Mouse (Mus musculus) MEL (cell line): Measurements from ENCODE around the gene Fbxw2. TPM values are rescaled to one million over a fixed set of nuclear protein-coding genes. Genes with fewer than 3 reads are reported as not detected.
A peak's percentile ranks its signal among the peaks of the same experiment; 100 is the strongest.
"Not testable (repeated sequence)": the region's sequence is repeated elsewhere in the genome, so short reads cannot be mapped to it uniquely, and the experiment has no call there.

Source experiments
- DNase-seq: peaks from one replicate; pipeline ENCODE4 v3.0.0; 2011; ENCODE audit warnings: low read depth, low spot score
- H3K27ac ChIP-seq: 2 replicates; pipeline ENCODE4 v1.5.1; 2012; ENCODE audit warnings: low read depth, mild to moderate bottlenecking, control low read depth, low read length, moderate library complexity; ENCODE audit not compliant: control insufficient read depth
- H3K27me3 ChIP-seq, 2 experiments: fragments of 150-350 bp in 1 of 2; sonication (generic) in 1 of 2; 2 replicates each; pipeline ENCODE4 v1.6.1; 2012; ENCODE audit warnings: low read length in 2 of 2, mild to moderate bottlenecking in 2 of 2, improper control_type of control experiment in 1 of 2, moderate library complexity in 1 of 2; ENCODE audit not compliant: insufficient read depth in 2 of 2, control insufficient read depth in 1 of 2
- H3K36me3 ChIP-seq, 2 experiments: 2 replicates each; pipeline ENCODE4 v1.6.1; 2012 to 2014; ENCODE audit warnings: low read length in 2 of 2, improper control_type of control experiment in 1 of 2, inconsistent platforms in 1 of 2, mild to moderate bottlenecking in 1 of 2; ENCODE audit not compliant: insufficient read depth in 2 of 2, control insufficient read depth in 1 of 2
- H3K4me1 ChIP-seq, 2 experiments: fragments of 150-350 bp in 1 of 2; sonication (generic) in 1 of 2; 2 replicates each; pipeline ENCODE4 v1.6.1; 2012; ENCODE audit warnings: low read length in 2 of 2, improper control_type of control experiment in 1 of 2, mild to moderate bottlenecking in 1 of 2; ENCODE audit not compliant: insufficient read depth in 2 of 2, control insufficient read depth in 1 of 2
- H3K4me3 ChIP-seq, 2 experiments: fragments of 150-350 bp in 1 of 2; sonication (generic) in 1 of 2; 2 replicates each; pipeline ENCODE4 v1.5.1; 2012; ENCODE audit warnings: low read depth in 2 of 2, low read length in 2 of 2, mild to moderate bottlenecking in 2 of 2, moderate library complexity in 2 of 2, control low read depth in 1 of 2, improper control_type of control experiment in 1 of 2; ENCODE audit not compliant: control insufficient read depth in 1 of 2, insufficient read depth in 1 of 2
- H3K79me2 ChIP-seq: 2 replicates; pipeline ENCODE4 v1.6.1; 2012; ENCODE audit warnings: mild to moderate bottlenecking, low read length, moderate library complexity; ENCODE audit not compliant: control insufficient read depth, poor library complexity, insufficient read depth
- H3K9ac ChIP-seq: 2 replicates; pipeline ENCODE4 v1.6.1; 2012; ENCODE audit warnings: low read depth, mild to moderate bottlenecking, control low read depth, low read length, moderate library complexity; ENCODE audit not compliant: control insufficient read depth, poor library complexity, severe bottlenecking
- H3K9me3 ChIP-seq: fragments of 150-350 bp; sonication (generic); replicated peaks from 2 replicates; pipeline ENCODE4 v1.6.1; 2012; ENCODE audit warnings: mild to moderate bottlenecking, low read length, improper control_type of control experiment, moderate library complexity; ENCODE audit not compliant: insufficient read depth
- CHD1 ChIP-seq: IDR thresholded peaks from 2 replicates; pipeline ENCODE4 v1.6.1; 2012; ENCODE audit warnings: low read depth, mild to moderate bottlenecking, inconsistent platforms, low read length, improper control_type of control experiment
- CTCF ChIP-seq, 3 experiments: IDR thresholded peaks in 2 of 3; conservative IDR thresholded peaks in 1 of 3; 2 replicates each; pipeline ENCODE4 v1.5.1; 2011 to 2012; ENCODE audit warnings: low read length in 3 of 3, low read depth in 2 of 3, mild to moderate bottlenecking in 2 of 3, improper control_type of control experiment in 1 of 3, inconsistent platforms in 1 of 3, mixed read lengths in 1 of 3, moderate library complexity in 1 of 3; ENCODE audit not compliant: control insufficient read depth in 1 of 3, insufficient read depth in 1 of 3, poor library complexity in 1 of 3, severe bottlenecking in 1 of 3
- EP300 ChIP-seq, 2 experiments: IDR thresholded peaks; 2 replicates each; pipeline ENCODE4 v1.6.1; 2011; ENCODE audit warnings: improper control_type of control experiment in 2 of 2, low read length in 2 of 2, low read depth in 1 of 2, mild to moderate bottlenecking in 1 of 2
- HCFC1 ChIP-seq: IDR thresholded peaks from 2 replicates; pipeline ENCODE4 v1.6.1; 2012; ENCODE audit warnings: low read depth, mild to moderate bottlenecking, inconsistent platforms, low read length, improper control_type of control experiment, moderate library complexity
- MAX ChIP-seq: IDR thresholded peaks from 2 replicates; pipeline ENCODE4 v1.6.1; 2011; ENCODE audit warnings: low read length, improper control_type of control experiment
- MYC ChIP-seq: IDR thresholded peaks from 2 replicates; pipeline ENCODE4 v1.6.1; 2011; ENCODE audit warnings: low read depth, mild to moderate bottlenecking, low read length, improper control_type of control experiment, moderate library complexity
- POLR2A ChIP-seq, 2 experiments: IDR thresholded peaks; 2 replicates each; pipeline ENCODE4 v1.6.1; 2011 to 2012; ENCODE audit warnings: low read length in 2 of 2, mild to moderate bottlenecking in 2 of 2, control low read depth in 1 of 2, improper control_type of control experiment in 1 of 2, low read depth in 1 of 2, moderate library complexity in 1 of 2; ENCODE audit not compliant: control insufficient read depth in 1 of 2, insufficient read depth in 1 of 2, poor library complexity in 1 of 2
- RCOR1 ChIP-seq: IDR thresholded peaks from 2 replicates; pipeline ENCODE4 v1.6.1; 2012; ENCODE audit warnings: low read depth, mild to moderate bottlenecking, inconsistent platforms, low read length, improper control_type of control experiment
- TBP ChIP-seq: IDR thresholded peaks from 2 replicates; pipeline ENCODE4 v1.8.0; 2011; ENCODE audit warnings: low read depth, low read length, improper control_type of control experiment
- USF1 ChIP-seq: IDR thresholded peaks from 2 replicates; pipeline ENCODE4 v1.6.1; 2014; ENCODE audit warnings: low read depth, mild to moderate bottlenecking, inconsistent platforms, low read length, improper control_type of control experiment, moderate library complexity
- ZC3H11A ChIP-seq: IDR thresholded peaks from 2 replicates; pipeline ENCODE4 v1.6.1; 2012; ENCODE audit warnings: low read depth, mild to moderate bottlenecking, inconsistent platforms, low read length, improper control_type of control experiment
- ZMIZ1 ChIP-seq: IDR thresholded peaks from 2 replicates; pipeline ENCODE4 v1.6.1; 2012; ENCODE audit warnings: low read depth, mild to moderate bottlenecking, inconsistent platforms, low read length, improper control_type of control experiment, moderate library complexity
- polyA plus RNA-seq, 2 experiments: library from polyadenylated mRNA; stranded (reverse) in 1 of 2; unstranded in 1 of 2; fragments of >175 nt in 1 of 2; fragments of >200 nt in 1 of 2; gene quantifications; 2 replicates each; pipeline versions ENCODE4 v1.2.1 to v1.2.4; 2012; ENCODE audit warnings: low replicate concordance in 2 of 2, low read depth in 1 of 2; ENCODE audit not compliant: insufficient read length in 2 of 2, insufficient read depth in 1 of 2, missing spikeins in 1 of 2
- total RNA-seq: library from RNA; depleted of rRNA; stranded (reverse); fragments of 300-350 nt; gene quantifications from 2 replicates; pipeline ENCODE4 v1.2.3, GENCODE M21; 2012

The Fbxw2 gene
- total and polyA plus RNA-seq, 3 experiments = 43.7 to 101 (median 49.7) TPM

DNA sequence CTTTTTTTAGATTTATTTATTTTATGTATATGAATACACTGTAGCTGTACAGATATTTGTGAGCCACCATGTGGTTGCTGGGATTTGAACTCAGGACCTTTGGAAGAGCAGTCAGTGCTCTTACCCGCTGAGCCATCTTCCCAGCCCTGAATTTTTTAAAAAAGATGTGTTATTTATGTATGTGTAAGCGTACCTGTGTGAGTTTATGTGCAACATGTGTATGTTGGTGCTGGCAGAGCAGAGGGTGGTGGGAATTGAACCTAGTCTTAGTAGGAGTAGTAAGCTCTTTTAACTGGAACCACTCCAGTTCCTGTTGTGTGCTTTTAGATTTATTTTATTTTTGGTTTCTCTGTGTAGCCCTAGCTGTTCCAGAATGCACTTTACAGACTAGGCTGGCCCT lies 21.9 kb downstream of the Fbxw2 start:
- Histone ChIP-seq H3K9ac (peak overlapping the region; percentile 11; the same call in 1 of the 2 replicates), H3K27me3 (no peaks in the 10 kb centered on the region), H3K79me2 (peaks cover 53% of the 10 kb centered on the region), H3K4me3 (0 out of 4 replicates have a peak overlapping the region, but pooled peaks of 1 of the 2 experiments have one; percentile 98), H3K27ac (peak overlapping the region; percentile 47), H3K36me3 (peaks cover 5 to 61% of the 10 kb centered on the region in 2 experiments), H3K4me1 (peaks cover 21 to 36% of the 10 kb centered on the region in 2 experiments), H3K9me3 (no peaks in the 10 kb centered on the region)
- TF ChIP-seq TBP (peak; percentile 63; the same call in 1 of the 2 replicates), RCOR1 (no peak)
- no peak for DNase-seq

DNA sequence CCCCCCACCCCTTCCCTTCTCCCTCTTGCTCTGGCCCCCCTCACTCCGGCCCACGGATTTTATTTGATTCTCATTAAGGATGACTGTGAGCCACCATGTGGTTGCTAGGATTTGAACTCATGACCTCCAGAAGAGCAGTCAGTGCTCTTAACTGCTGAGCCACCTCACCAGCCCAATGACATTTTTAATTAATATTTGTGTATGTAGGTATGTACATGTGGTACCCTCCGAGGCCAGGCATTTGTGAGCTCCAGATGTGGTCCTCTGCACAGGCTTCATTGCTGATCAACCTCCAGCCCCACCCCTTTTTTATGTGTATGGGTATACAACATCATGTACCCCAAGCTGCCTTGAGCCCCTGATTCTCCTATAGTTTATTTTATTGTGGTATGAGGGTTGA lies 22.4 kb downstream of the Fbxw2 start:
- TF ChIP-seq HCFC1 = 0 out of 2 replicates have a peak, but pooled peaks have one; percentile 22
- TF ChIP-seq ZMIZ1 = peak; percentile 37; the same call in 1 of the 2 replicates
- no peak for TF ChIP-seq USF1
- H3K4me1 ChIP-seq = peaks cover 20 to 36% of the 10 kb centered on the region in 2 experiments
- no peaks in the 10 kb centered on the region for H3K27me3 ChIP-seq
- no peak overlapping the region for H3K27ac ChIP-seq
- DNase-seq = no peak
- H3K4me3 ChIP-seq = peak overlapping the region; percentile 40 to 98
- H3K9me3 ChIP-seq = no peaks in the 10 kb centered on the region
- peak overlapping the region; percentile 87 for H3K9ac ChIP-seq
- peaks cover 53% of the 10 kb centered on the region for H3K79me2 ChIP-seq
- peaks cover 5 to 59% of the 10 kb centered on the region in 2 experiments for H3K36me3 ChIP-seq

DNA sequence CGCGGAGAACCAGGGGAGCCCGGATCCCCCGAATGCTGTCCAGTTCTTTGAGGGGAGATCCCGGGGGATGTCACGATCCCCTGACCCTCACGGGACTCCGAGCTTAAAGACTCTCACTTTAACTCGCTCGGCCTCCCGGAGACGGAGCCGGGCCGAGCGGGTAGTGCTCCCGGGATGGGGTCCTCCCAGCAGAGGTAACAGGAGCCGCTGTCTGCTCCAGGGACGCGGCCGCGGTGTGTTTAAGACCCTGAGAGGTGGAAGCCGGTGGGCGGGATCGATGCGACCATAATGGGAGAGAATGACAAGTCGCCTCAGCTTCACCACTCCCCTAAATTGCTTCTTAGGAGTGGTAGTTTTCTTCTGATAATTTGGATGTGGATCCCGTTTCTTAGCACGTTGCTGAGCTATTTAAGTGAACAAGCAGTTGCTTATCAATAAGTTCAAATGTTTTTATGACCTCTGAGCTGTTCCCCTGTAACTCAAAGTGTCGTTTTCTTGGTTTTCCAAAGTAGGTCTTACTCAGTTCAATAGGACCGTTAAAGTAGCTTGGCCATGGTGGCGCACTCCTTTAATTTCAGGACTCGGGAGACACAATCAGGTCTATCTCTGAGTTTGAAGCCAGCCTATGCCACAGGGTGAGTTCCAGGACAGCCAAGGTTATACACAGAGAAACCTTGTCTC lies 23.4 kb downstream of the Fbxw2 start:
- H3K4me1 ChIP-seq = peaks cover 15 to 34% of the 10 kb centered on the region in 2 experiments
- H3K27ac ChIP-seq = peak overlapping the region; percentile 77
- H3K4me3 ChIP-seq = peak overlapping the region; percentile 83 to 98

More for the DNA sequence above, 23.4 kb downstream of the Fbxw2 start:
- Histone ChIP-seq H3K9ac (peak overlapping the region; percentile 87), H3K36me3 (peaks cover 2 to 55% of the 10 kb centered on the region in 2 experiments), H3K79me2 (peaks cover 46% of the 10 kb centered on the region)
- DNase-seq = peak; percentile 68
- TF ChIP-seq MYC (0 out of 2 replicates have a peak, but pooled peaks have one; percentile 64), CTCF (IDR thresholded peaks at IDR 0.05 in 2 of 3, conservative IDR thresholded peaks at IDR 0.05 in 1 of 3; ENCODE audit: control insufficient read depth in 1 of 3, insufficient read depth in 1 of 3, low read depth in 2 of 3, low read length in 3 of 3, poor library complexity in 1 of 3, severe bottlenecking in 1 of 3) (peak in 1 of 3 experiments; percentile 7; a peak in 2 of 6 replicates), MAX (peak; percentile 38; the same call in 1 of the 2 replicates), POLR2A (IDR thresholded peaks at IDR 0.05; ENCODE audit: control insufficient read depth in 1 of 2, insufficient read depth in 1 of 2, low read depth in 1 of 2, low read length in 2 of 2, poor library complexity in 1 of 2) (peak in 1 of 2 experiments; percentile 14; a peak in 2 of 4 replicates), CHD1 (peak; percentile 71; the same call in 1 of the 2 replicates), ZC3H11A (0 out of 2 replicates have a peak, but pooled peaks have one; percentile 8), TBP (peak; percentile 83), EP300 (IDR thresholded peaks at IDR 0.05; ENCODE audit: low read depth in 1 of 2, low read length in 2 of 2) (0 out of 4 replicates have a peak, but pooled peaks of 1 of the 2 experiments have one; percentile 14)
- not testable (repeated sequence) for H3K27me3 ChIP-seq, H3K9me3 ChIP-seq
